ENCODE assay signal across 9 mouse cellular contexts in genomic region chr2:163722550-163722949, GRCm38 (mm10). TPM values are rescaled to one million over a fixed set of nuclear protein-coding genes. Genes with fewer than 3 reads are reported as not detected.
DNase-seq lines count a peak whose midpoint lies in the region; ATAC-seq lines count a peak whose summit lies in the region.
"Had no signal": no experiment of that assay in that cellular context is flagged by ENCODE, and none has a peak within 500 bp of the region (broad histone marks: within the 10 kb centered on the region; RNA-seq: fewer than 3 reads in every experiment).

No protein-coding gene starts in this region.

- H3K4me1 ChIP-seq in liver, embryonic 11.5 days (replicated peaks; ENCODE audit: control insufficient read depth, insufficient read depth, low read length) = peaks cover 9% of the 10 kb centered on the region
- H3K4me1 ChIP-seq in kidney, embryonic 14.5 days (ENCODE audit: control insufficient read depth, insufficient read depth, low read length) = no peaks in the 10 kb centered on the region

- peaks cover 11% of the 10 kb centered on the region; the same call in 1 of the 2 replicates for H3K36me3 ChIP-seq in liver, embryonic 11.5 days (ENCODE audit: control insufficient read depth, insufficient read depth, low read length)
- H3K36me3 ChIP-seq in kidney, embryonic 14.5 days (ENCODE audit: control insufficient read depth, insufficient read depth, low read length) = peaks cover 23% of the 10 kb centered on the region; the same call in 1 of the 2 replicates

- no peak overlapping the region for H3K4me3 ChIP-seq in liver, embryonic 11.5 days (ENCODE audit: low read depth, low read length)
- no peak overlapping the region for H3K4me3 ChIP-seq in kidney, embryonic 14.5 days (ENCODE audit: low read length)

- H3K9ac ChIP-seq in liver, embryonic 11.5 days (ENCODE audit: low read depth, low read length) = no peak overlapping the region
- H3K9ac ChIP-seq in kidney, embryonic 14.5 days (ENCODE audit: low read depth, low read length) = no peak overlapping the region

- no peaks in the 10 kb centered on the region for H3K27me3 ChIP-seq in liver, embryonic 11.5 days (replicated peaks; ENCODE audit: control insufficient read depth, insufficient read depth, low read length)
- no peaks in the 10 kb centered on the region for H3K27me3 ChIP-seq in kidney, embryonic 14.5 days (ENCODE audit: control insufficient read depth, insufficient read depth, low read length)

- H3K27ac ChIP-seq in liver, embryonic 11.5 days (ENCODE audit: low read depth, low read length) = no peak overlapping the region
- H3K27ac ChIP-seq in kidney, embryonic 14.5 days (ENCODE audit: low read depth, low read length) = no peak overlapping the region
- H3K27ac ChIP-seq: kidney, postnatal 0 days had no signal

- no peak overlapping the region for H3K4me2 ChIP-seq in liver, embryonic 11.5 days
- no peak overlapping the region for H3K4me2 ChIP-seq in kidney, embryonic 14.5 days (replicated peaks; ENCODE audit: low read depth, low read length)

- H3K9me3 ChIP-seq in liver, embryonic 11.5 days (ENCODE audit: control insufficient read depth, low read length) = no peaks in the 10 kb centered on the region
- H3K9me3 ChIP-seq in kidney, embryonic 14.5 days (ENCODE audit: control insufficient read depth, low read length) = no peaks in the 10 kb centered on the region

- DNase-seq in 3134 (ENCODE audit: extremely low read depth, insufficient read length, low spot score) (peak; percentile 20), 3T3-L1 (ENCODE audit: low read depth, low spot score) (peak; percentile 19)
- peak; percentile 96 to 97 for DNase-seq in cerebellum, postnatal 10 days
- DNase-seq in left cerebral cortex, adult 11 months (ENCODE audit: low spot score) = peak; percentile 71
- peak; percentile 65 for DNase-seq in right cerebral cortex, postnatal 4 days
- no peak for DNase-seq in liver, embryonic 11.5 days (ENCODE audit: low spot score)

- no peak for ATAC-seq in granulocyte monocyte progenitor cell, adult 5-6 weeks (replicated peaks; ENCODE audit: poor library complexity, severe bottlenecking)
- no peak for ATAC-seq in liver, embryonic 11.5 days (replicated peaks; ENCODE audit: low FRiP score)
- no peak for ATAC-seq in kidney, embryonic 14.5 days (ENCODE audit: low FRiP score, low TSS enrichment)

- WGBS in liver, embryonic 11.5 days = 93% methylated on average over 7 of the region's 7 CpGs
- 90% methylated on average over 7 of the region's 7 CpGs for WGBS in kidney, embryonic 14.5 days

RNA-seq across cellular contexts. Expression of gene Ada, which starts 27.5 kb away (rescaled TPM):
- total RNA-seq in granulocyte monocyte progenitor cell, adult 5-6 weeks (2014; fragmentation: Nextera tagmentation) = 14.7 and 22.8 TPM in 2 replicates
- total RNA-seq in granulocyte monocyte progenitor cell, adult 5-6 weeks (2017) = 17.0 and 19.3 TPM in 2 replicates
- 10.2 and 11.3 TPM in 2 replicates for polyA plus RNA-seq in liver, embryonic 11.5 days (2014; fragmentation: Nextera tagmentation; extraction: Ambion mirVana)
- polyA plus RNA-seq in kidney, embryonic 14.5 days (2014; fragmentation: Nextera tagmentation; extraction: Ambion mirVana) = 9.7 and 10.1 TPM in 2 replicates
